Mouse (Mus musculus): ENCODE data around the gene Actl10.

- TF ChIP-seq CTCF (IDR thresholded peaks at IDR 0.05) (no peak), EP300 (IDR thresholded peaks at IDR 0.05) (no peak)
These were observed 5.7 kb downstream of the Actl10 start for GRCm38 (mm10) chr2:154557184-154557832.
